Mouse (Mus musculus) ES-Bruce4 (cell line): ENCODE data around the gene 2610021A01Rik. TPM values are rescaled to one million over a fixed set of nuclear protein-coding genes. Genes with fewer than 3 reads are reported as not detected.
A peak's percentile ranks its signal among the peaks of the same experiment; 100 is the strongest.
"Not testable (repeated sequence)": the region's sequence is repeated elsewhere in the genome, so short reads cannot be mapped to it uniquely, and the experiment has no call there.

Experiments used
- H3K27ac ChIP-seq: 2 replicates; pipeline ENCODE4 v1.5.1; 2012; ENCODE audit warnings: low read length, inconsistent platforms; ENCODE audit not compliant: insufficient read depth
- H3K27me3 ChIP-seq: 2 replicates; pipeline ENCODE4 v1.6.1; 2012; ENCODE audit warnings: mild to moderate bottlenecking, low read length, inconsistent platforms; ENCODE audit not compliant: control insufficient read depth, poor library complexity, insufficient read depth, severe bottlenecking
- H3K36me3 ChIP-seq: 2 replicates; pipeline ENCODE4 v1.6.1; 2012; ENCODE audit warnings: inconsistent platforms, mild to moderate bottlenecking, low read length, moderate library complexity; ENCODE audit not compliant: control insufficient read depth, poor library complexity, insufficient read depth, severe bottlenecking
- H3K4me1 ChIP-seq: one replicate; pipeline ENCODE4 v1.8.1; 2011; ENCODE audit warnings: low read length; ENCODE audit not compliant: control insufficient read depth, insufficient read depth
- H3K4me3 ChIP-seq: 2 replicates; pipeline ENCODE4 v1.5.1; 2011; ENCODE audit warnings: low read depth, mild to moderate bottlenecking, low read length
- H3K9ac ChIP-seq: 2 replicates; pipeline ENCODE4 v1.6.1; 2012; ENCODE audit warnings: low read depth, mild to moderate bottlenecking, inconsistent platforms; ENCODE audit not compliant: poor library complexity, severe bottlenecking
- H3K9me3 ChIP-seq: replicated peaks from 2 replicates; pipeline ENCODE4 v1.6.1; 2012; ENCODE audit warnings: mild to moderate bottlenecking, low read length, inconsistent platforms; ENCODE audit not compliant: control insufficient read depth, poor library complexity, insufficient read depth, severe bottlenecking
- CTCF ChIP-seq: IDR thresholded peaks from one replicate; pipeline ENCODE4 v1.8.1; 2011; ENCODE audit warnings: low read depth, low read length
- EP300 ChIP-seq: IDR thresholded peaks from 2 replicates; pipeline ENCODE4 v1.6.1; 2011; ENCODE audit warnings: low read depth, low read length; ENCODE audit not compliant: insufficient read depth
- POLR2A ChIP-seq: IDR thresholded peaks from one replicate; pipeline ENCODE4 v1.8.1; 2011; ENCODE audit warnings: low read length; ENCODE audit not compliant: insufficient read depth
- polyA plus RNA-seq: library from polyadenylated mRNA; stranded (reverse); fragments of >200 nt; gene quantifications from 2 replicates; pipeline ENCODE4 v1.2.4, GENCODE M21; 2011; ENCODE audit warnings: low read depth; ENCODE audit not compliant: missing spikeins, insufficient read depth, insufficient read length

The 2610021A01Rik gene
- 50.4 and 62.1 TPM in 2 replicates for polyA plus RNA-seq

DNA sequence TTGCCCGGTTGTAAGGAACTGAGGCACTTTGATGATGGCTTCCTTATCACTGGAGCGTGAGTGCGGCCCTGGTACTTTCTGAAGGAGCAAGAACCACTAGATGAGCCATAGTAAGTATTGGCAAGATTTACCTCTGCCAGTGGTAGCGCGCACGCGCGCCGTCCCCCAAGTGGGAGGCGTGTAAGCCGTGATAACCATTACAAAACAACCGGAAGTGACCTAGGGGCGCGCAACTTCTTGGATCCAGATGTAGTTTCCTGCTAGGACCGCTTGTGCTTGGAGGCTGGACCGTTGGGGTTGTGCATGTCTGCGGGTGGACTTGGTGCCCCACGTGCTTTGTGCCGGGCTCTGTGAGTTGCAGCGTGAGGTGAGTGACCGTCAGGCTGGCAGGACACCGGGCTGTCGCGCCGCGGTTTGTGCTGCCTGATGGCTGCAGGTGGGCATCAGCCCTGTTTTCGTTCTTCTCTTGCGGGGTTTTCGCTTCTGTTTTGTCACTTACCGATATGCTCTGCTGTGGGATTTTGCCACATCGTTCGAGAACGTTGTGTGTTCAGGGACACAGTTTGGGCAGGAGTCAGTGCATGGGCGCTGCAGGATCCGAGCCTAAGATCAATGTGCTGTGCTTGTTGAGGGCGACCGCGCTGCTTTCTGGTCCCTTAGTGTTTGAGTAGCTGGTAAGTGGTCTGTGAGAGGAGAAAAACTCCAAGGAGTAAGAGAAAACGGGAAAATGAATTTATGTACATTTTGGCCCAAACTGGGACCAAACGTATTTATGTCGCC is at the start of gene 2610021A01Rik:
TSS of gene 2610021A01Rik (plus strand) at position 197 of the 780 bp plus-strand sequence.
- Histone ChIP-seq H3K4me1 (peaks cover 1% of the 10 kb centered on the region), H3K27ac (peak within 1 kb of the TSS; percentile 48)

GRCm38 (mm10) chr7:41560681-41561080 is 38.3 kb upstream of the 2610021A01Rik start:
- H3K4me3 ChIP-seq, result peak overlapping the region; percentile 100
- peaks cover 10% of the 10 kb centered on the region; the same call in 1 of the 2 replicates for H3K36me3 ChIP-seq
- TF ChIP-seq EP300 (no peak), POLR2A (peak; percentile 24)
- peak overlapping the region; percentile 76 for H3K9ac ChIP-seq
- H3K9me3 ChIP-seq, result peaks cover 11% of the 10 kb centered on the region; the same call in 1 of the 2 replicates
- peak overlapping the region; percentile 58 for H3K27ac ChIP-seq
- no peaks in the 10 kb centered on the region for H3K27me3 ChIP-seq
- H3K4me1 ChIP-seq, result no peaks in the 10 kb centered on the region

More for the DNA sequence above, at the start of gene 2610021A01Rik:
- TF ChIP-seq CTCF (no peak), EP300 (no peak), POLR2A (peak; percentile 19)
- peak within 1 kb of the TSS; percentile 97 for H3K4me3 ChIP-seq
- no peaks in the 10 kb centered on the region for H3K9me3 ChIP-seq
- H3K9ac ChIP-seq, result peak within 1 kb of the TSS; percentile 73
- H3K27me3 ChIP-seq, result no peaks in the 10 kb centered on the region
- H3K36me3 ChIP-seq, result peaks cover 4% of the 10 kb centered on the region

GRCm38 (mm10) chr7:41573562-41573961 is 25.5 kb upstream of the 2610021A01Rik start, which contains the start of gene Gm6871:
Gene Gm6871, minus strand, starts transcription at chr7:41573662.
- H3K36me3 ChIP-seq, H3K9me3 ChIP-seq, H3K4me1 ChIP-seq, H3K9ac ChIP-seq, H3K27me3 ChIP-seq, H3K27ac ChIP-seq, H3K4me3 ChIP-seq: not testable (repeated sequence)

DNA sequence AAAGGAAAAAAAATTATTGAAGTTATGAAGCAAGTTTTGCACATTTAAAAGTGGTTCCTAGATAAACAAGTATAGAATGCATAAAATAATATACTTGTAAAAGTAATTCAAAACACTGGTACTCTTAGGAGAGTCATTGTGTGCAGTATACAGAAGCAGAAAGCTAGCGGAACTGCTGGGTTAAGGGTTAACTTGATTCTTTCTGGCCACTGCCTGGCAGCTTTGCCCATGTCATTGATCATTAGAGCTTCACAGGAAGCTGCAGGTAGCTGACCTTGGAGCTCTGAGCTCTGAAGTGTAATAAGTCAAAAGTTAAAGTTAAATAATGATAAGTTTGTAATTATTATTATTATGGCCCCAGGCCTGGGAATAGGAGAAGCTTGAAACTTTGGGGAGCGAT is 21.1 kb upstream of the 2610021A01Rik start:
- H3K9ac ChIP-seq, result no peak overlapping the region
- no peak overlapping the region for H3K27ac ChIP-seq
- H3K4me1 ChIP-seq, result no peaks in the 10 kb centered on the region
- no peaks in the 10 kb centered on the region for H3K9me3 ChIP-seq
- no peaks in the 10 kb centered on the region for H3K27me3 ChIP-seq
- TF ChIP-seq CTCF (no peak), EP300 (no peak), POLR2A (no peak)
- H3K4me3 ChIP-seq, result no peak overlapping the region
- no peaks in the 10 kb centered on the region for H3K36me3 ChIP-seq

- peak overlapping the region; percentile 98 for H3K27ac ChIP-seq
- no peaks in the 10 kb centered on the region for H3K27me3 ChIP-seq
- H3K9ac ChIP-seq, result no peak overlapping the region
- no peaks in the 10 kb centered on the region; the same call in 1 of the 2 replicates for H3K36me3 ChIP-seq
- TF ChIP-seq POLR2A, result no peak
- TF ChIP-seq EP300, result no peak
- no peak for TF ChIP-seq CTCF
- H3K4me1 ChIP-seq, result no peaks in the 10 kb centered on the region
- peaks cover 35% of the 10 kb centered on the region for H3K9me3 ChIP-seq
- H3K4me3 ChIP-seq, result no peak overlapping the region
Measured at GRCm38 (mm10) chr7:41582028-41582427, 17.0 kb upstream of the 2610021A01Rik start.

DNA sequence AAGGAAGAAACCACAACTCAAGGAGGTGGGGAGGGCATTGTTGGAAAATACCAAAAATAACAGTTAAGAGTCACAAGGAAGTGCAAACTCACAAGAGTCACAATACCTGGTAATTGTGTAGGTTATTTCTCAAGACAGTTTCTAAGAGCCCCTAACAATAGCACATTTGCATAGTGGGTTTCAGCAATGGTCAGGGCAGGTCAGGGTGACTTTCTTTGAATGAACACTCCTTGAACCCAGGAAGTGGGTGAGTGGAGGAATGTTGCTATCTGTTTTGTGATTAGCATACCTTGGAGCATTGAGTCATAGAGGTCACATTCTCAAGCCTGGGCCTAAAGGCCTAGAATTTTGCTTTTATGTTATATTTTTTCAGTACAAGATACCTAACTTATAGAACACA is 11.2 kb upstream of the 2610021A01Rik start:
- peaks cover 48% of the 10 kb centered on the region for H3K9me3 ChIP-seq
- not testable (repeated sequence) for H3K27me3 ChIP-seq, H3K36me3 ChIP-seq, H3K4me3 ChIP-seq, H3K9ac ChIP-seq, H3K4me1 ChIP-seq
- H3K27ac ChIP-seq, result peak overlapping the region; percentile 85
